Mouse (Mus musculus) left cerebral cortex, adult 6 months (tissue): Measurements from ENCODE around the gene Tuba8. TPM values are rescaled to one million over a fixed set of nuclear protein-coding genes. Genes with fewer than 3 reads are reported as not detected.

ENCODE experiments used
- long read RNA-seq, 2 experiments: library from polyadenylated mRNA; unstranded; transcript quantifications; one replicate each; pipeline ENCODE4 v2.0.0; 2019 to 2020
- polyA plus RNA-seq: library from polyadenylated mRNA; unstranded; fragments of <200 nt; fragmentation: Nextera tagmentation; gene quantifications from 2 replicates; pipeline ENCODE4 v1.2.3, GENCODE M21; 2021

Tuba8 gene
- 14.4 and 18.0 TPM in 2 replicates for polyA plus RNA-seq
- long read RNA-seq, experiment 1, transcript Tuba8-201 (5 exons, 2,263 nt), result major isoform, 105 of 114 reads
- long read RNA-seq, experiment 1, partial matches to known transcripts, result 6 of 114 reads
- long read RNA-seq, experiment 1, other reads (novel, unspliced or antisense), result 3 of 114 reads
- long read RNA-seq, experiment 2, transcript Tuba8-201 (5 exons, 2,263 nt), result major isoform, 20 of 28 reads
- long read RNA-seq, experiment 2, partial matches to known transcripts, result 6 of 28 reads
- long read RNA-seq, experiment 2, other reads (novel, unspliced or antisense), result 2 of 28 reads

GRCm38 (mm10) chr6:121210149-121210925 lies at the start of gene Tuba8:
TSS of gene Tuba8 (plus strand) at chr6:121210696.

DNA sequence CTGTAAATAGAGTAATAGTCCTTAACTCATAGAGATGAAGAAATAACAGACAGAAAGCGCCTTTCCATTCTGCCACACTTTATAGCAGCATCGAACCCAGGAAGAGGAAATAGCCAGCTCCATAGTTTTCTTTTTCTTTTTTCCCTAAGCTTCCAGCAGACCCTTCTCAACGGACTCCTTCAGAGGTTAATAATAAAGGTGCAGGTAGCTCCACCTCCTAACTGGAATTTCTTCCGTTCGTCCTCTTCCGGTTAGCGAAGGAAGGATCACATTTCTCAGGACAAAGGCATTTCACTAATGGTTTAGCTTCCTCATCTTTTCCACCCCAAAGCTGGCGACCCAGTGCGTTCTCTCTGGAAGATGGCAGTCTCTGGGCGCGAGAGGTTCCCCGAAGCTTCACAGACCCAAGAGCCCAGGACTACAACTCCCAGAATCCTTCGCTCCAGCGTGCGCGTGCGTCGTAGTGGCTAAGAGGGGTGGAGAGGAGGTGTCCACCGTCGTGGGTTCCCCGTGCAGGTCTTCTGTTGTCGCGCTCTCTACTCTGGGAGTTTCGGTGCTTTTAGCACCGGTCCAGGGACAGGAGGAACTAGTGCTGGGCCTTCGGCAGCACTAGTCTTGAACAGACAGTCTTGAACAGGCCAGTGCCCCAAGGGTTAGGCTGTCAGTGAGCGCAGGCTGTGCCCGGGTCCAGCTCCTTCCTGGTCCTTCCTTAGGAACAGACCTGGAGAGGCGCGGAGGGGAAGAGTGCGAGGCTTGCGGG lies 26.9 kb upstream of the Tuba8 start, which contains the start of gene Pex26:
Gene Pex26, plus strand, starts transcription at position 254 of the 760 bp plus-strand sequence.

DNA sequence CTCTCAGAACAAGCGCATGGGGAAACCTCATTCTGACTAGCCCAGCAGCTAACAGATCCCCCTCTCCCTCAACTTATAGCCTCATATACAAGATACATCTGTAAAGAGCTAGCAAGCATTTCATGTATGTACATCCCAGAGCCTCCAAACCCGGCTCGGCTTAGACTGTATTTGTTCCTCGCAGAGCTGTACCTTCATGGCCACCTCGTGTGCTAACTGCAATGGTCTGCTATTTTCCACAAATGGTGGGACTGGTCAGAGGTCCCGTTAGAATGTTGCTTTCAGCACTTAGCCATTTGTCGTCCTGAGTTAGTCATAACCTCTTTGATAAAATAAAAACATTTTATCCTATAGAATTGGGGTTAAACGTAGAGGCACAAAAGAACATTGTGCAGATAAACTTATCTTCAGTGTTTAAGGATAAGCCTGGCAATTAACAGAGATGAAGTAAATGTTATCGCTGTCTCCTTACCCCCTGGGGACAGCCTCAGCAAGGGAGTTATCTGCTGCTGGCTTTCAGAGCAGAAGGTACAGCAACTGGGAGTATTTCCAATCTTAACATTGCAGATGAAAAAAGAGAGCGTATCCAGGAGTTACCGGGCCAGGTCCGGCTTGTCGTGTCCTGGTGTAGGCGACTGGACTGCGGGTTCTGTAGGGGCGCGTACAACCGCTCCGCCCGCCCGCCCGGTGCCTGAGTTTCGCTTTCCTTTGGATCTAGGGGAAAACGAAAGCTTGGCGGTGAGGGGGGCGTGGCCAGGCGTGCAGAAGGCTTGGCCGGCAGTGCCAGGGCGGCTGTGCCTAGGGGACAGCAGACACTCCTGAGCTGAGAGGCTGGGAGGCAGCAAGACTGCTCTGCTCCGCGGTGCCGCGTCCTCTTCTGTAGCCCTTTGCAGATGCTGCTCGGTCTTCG lies 34.9 kb downstream of the Tuba8 start, which contains the start of gene Usp18:
Gene Usp18, plus strand, starts transcription at position 780 of the 910 bp plus-strand sequence.

Other genes with a start within 250 kb of the Tuba8 start
- gene Mical3, start 79.7 kb upstream of the Tuba8 start, polyA plus RNA-seq, result 10.1 and 12.7 TPM in 2 replicates
- 2.1 and 3.7 TPM in 2 replicates for gene Pex26, start 27.0 kb upstream of the Tuba8 start, polyA plus RNA-seq
- gene Usp18, start 35.2 kb downstream of the Tuba8 start, polyA plus RNA-seq, result 1.4 and 2.4 TPM in 2 replicates
- 19.0 and 23.8 TPM in 2 replicates for gene Slc6a13, start 89.5 kb downstream of the Tuba8 start, polyA plus RNA-seq
- 0.59 and 0.60 TPM in 2 replicates for gene Slc6a12, start 132.4 kb downstream of the Tuba8 start, polyA plus RNA-seq